Mouse (Mus musculus) cerebellum, postnatal 4 days (tissue): ENCODE data around the gene Slc22a12.

ENCODE experiments used
- DNase-seq, 2 experiments: peaks; one replicate each; pipeline ENCODE4 v3.0.0; 2022; ENCODE audit warnings: low spot score in 2 of 2, mixed read lengths in 1 of 2

Gene Slc22a12

GRCm38 (mm10) chr19:6542367-6543034, at the start of gene Slc22a12:
Gene Slc22a12 (minus strand): TSS chr19:6543032.
- no peak for DNase-seq

- DNase-seq, result peak in 1 of 2 experiments; percentile 43
Measured at GRCm38 (mm10) chr19:6572001-6572400, 29.2 kb upstream of the Slc22a12 start.

- DNase-seq, result no peak
Measured at GRCm38 (mm10) chr19:6571476-6571875, 28.6 kb upstream of the Slc22a12 start.

- DNase-seq, result no peak
Measured at GRCm38 (mm10) chr19:6569561-6569960, 26.7 kb upstream of the Slc22a12 start.

- no peak for DNase-seq
Measured at GRCm38 (mm10) chr19:6569021-6569420, 26.2 kb upstream of the Slc22a12 start.

- DNase-seq, result no peak
Measured at GRCm38 (mm10) chr19:6566450-6566849, 23.6 kb upstream of the Slc22a12 start.

GRCm38 (mm10) chr19:6565136-6565535, 22.3 kb upstream of the Slc22a12 start:
- no peak for DNase-seq

- no peak for DNase-seq
Measured at GRCm38 (mm10) chr19:6560246-6560815, 17.5 kb upstream of the Slc22a12 start.

GRCm38 (mm10) chr19:6559576-6559975, 16.7 kb upstream of the Slc22a12 start:
- DNase-seq, result no peak

- no peak for DNase-seq
Measured at GRCm38 (mm10) chr19:6553819-6554582, 11.2 kb upstream of the Slc22a12 start.

GRCm38 (mm10) chr19:6553174-6553573, 10.3 kb upstream of the Slc22a12 start:
- DNase-seq, result no peak

- DNase-seq, result peak in 1 of 2 experiments; percentile 71
Measured at GRCm38 (mm10) chr19:6552302-6553028, 9.6 kb upstream of the Slc22a12 start.

GRCm38 (mm10) chr19:6551215-6551614, 8.4 kb upstream of the Slc22a12 start:
- DNase-seq, result no peak

- DNase-seq, result no peak
Measured at GRCm38 (mm10) chr19:6549566-6549965, 6.7 kb upstream of the Slc22a12 start.

GRCm38 (mm10) chr19:6548431-6549410, 5.9 kb upstream of the Slc22a12 start:
- DNase-seq, result peak in 1 of 2 experiments; percentile 54

- DNase-seq, result no peak
Measured at GRCm38 (mm10) chr19:6547801-6548200, 5.0 kb upstream of the Slc22a12 start.

- DNase-seq, result peak in 1 of 2 experiments; percentile 82
Measured at GRCm38 (mm10) chr19:6546096-6546495, 3.3 kb upstream of the Slc22a12 start.

- no peak for DNase-seq
Measured at GRCm38 (mm10) chr19:6545481-6545880, 2.6 kb upstream of the Slc22a12 start.

- DNase-seq, result no peak
Measured at GRCm38 (mm10) chr19:6544712-6545111, 1.9 kb upstream of the Slc22a12 start.

GRCm38 (mm10) chr19:6543518-6543917, 686 bp upstream of the Slc22a12 start:
- no peak for DNase-seq

- no peak for DNase-seq
Measured at GRCm38 (mm10) chr19:6543035-6543383, 177 bp upstream of the Slc22a12 start.
